Mouse (Mus musculus) mature B cell (primary cell): ENCODE results near the gene Sobp.

Experiments
- in situ Hi-C: fragments of 300-500 bp; cut with MboI; formaldehyde crosslinking; loops from 2 replicates; pipeline ENCODE4 v1.14.3; 2019

Sobp gene

DNA sequence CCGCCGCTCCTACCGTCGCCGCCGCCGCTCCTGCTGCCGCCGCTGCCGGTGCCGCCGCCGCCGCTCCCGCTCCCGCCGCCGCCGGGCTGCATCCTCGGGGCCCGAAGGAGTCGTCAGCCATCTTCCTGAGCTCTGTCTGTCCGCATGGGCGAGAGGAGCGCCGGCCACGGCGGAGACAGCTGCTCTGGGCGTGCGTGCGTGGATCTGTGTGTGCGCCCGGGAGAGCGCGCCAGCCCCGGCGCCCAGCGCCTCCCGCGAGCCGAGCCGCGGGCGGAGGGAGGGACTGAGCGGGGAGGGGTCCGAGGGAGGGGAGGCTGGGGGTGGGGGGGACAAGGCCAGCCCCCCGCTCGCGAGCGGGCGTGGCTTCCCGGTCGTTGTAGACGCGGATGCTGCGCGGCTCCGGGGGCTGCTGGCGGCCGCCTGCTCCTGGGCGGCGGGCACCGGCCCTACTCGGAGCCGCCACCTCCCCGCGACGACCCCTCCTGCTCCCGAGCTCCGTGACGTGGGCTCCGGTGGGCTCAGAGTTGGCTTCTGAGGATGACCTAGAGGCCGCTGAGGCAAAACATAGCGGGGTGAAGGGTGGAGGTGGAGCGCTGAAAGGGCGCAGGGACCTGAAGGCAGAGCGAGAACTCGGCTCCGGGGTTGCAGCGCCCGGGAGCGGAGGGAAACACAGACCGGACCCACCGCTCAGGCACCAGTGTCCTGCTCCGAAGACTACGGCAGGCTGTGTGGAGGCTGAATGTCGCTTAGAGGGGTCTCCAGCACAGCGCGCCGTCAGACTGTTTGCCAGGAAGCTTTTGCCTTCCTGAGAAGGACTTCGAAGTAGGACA lies at the start of gene Sobp, which contains the start of gene 9030612E09Rik:
Gene Sobp, minus strand, starts transcription at position 205 of the 830 bp plus-strand sequence.
Gene 9030612E09Rik, plus strand, starts transcription at position 379 of the 830 bp plus-strand sequence.
- in situ Hi-C loops = no loop called here

DNA sequence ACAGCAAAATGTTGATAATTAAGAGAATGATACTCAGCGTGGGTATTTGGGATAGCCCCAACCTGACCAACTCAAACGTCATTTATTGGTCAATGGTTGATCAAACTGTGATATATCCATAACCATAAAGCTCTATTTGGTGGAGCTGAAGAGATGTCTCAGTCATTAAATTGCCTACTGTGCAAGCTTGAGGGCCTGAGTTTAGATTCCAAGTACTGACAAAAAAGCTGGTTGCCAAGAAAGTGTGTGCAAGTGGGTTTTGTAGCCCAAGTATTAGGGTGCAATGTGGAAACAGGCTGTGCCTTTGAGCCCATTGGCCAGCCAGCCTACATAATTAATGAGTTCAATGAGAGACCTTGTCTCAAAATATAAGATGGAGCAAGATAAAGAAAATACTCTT lies 49.1 kb upstream of the Sobp start:
- in situ Hi-C loops = no loop called here

DNA sequence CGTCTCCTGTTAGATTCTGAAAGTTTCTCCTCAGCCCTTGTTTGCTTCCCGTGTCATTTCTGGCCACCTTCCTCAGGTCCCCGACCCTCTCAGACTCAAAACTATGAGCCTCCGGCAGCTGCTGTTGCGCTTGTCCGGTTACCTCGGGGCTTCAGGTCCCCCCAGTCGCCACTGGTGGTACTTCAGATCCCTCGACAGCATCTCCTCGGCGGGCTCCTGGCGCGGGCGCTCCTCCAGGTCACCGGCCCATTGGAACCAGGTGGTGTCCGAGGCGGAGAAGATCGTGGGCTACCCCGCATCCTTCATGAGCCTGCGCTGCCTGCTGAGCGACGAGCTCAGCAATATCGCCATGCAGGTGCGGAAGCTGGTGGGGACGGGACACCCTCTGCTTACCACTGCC lies 47.3 kb upstream of the Sobp start:
- in situ Hi-C loops = no loop called here

DNA sequence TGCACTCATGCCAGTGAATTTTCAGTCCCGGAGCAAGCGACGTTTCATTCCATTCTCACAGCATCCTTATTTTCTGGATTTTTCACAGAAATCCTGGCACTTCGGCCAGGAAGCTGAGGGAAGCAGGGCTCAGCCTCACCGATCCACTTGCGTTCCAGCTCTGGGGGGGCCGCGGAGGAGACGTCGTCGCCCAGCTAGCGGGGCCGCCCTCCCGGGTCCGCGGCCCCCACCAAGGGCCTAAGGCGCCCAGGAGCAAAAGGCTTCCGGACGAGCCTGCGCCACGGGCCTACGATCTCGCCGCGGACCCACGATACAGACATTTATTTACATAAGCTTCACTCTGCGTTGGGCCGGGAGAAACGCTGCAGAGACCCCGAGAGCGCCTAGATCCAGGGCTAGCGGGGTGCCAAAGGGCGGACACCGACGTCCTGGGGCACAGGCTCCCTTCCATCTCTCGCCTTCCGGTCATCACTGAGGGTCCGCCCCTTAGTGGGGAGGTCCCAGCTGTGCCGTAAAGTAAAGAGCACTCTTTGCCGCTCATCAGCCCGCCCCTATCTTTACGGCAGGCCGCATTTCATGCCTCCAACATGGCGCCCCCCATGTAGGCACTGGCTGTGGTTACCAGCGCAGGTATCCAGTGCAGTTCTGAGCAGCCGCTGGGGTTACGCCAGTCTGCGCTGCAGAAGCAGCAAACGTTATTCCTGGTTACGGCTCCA lies 46.7 kb upstream of the Sobp start, which contains the start of gene Pdss2:
Gene Pdss2, plus strand, starts transcription at position 577 of the 716 bp plus-strand sequence.
- in situ Hi-C loops = no loop called here

DNA sequence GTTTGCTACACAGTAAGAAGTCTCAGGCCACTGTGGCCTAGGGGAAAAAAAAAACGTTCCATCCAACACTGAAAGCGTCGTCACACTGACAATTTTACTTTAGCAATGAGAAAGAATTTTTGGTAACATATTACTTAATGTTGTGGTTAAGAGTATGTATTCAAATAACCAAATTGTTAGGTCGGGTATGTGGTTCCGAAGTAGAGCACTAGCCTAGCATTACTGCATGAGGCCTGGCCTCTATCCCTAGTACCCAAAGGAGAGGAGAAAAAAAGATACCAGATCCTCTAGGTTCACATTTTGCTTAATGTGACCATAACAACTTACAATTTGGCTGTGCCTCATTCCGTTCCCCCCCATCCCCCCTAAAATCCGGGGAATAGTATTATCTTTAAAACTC lies 46.1 kb upstream of the Sobp start:
- in situ Hi-C loops = no loop called here

DNA sequence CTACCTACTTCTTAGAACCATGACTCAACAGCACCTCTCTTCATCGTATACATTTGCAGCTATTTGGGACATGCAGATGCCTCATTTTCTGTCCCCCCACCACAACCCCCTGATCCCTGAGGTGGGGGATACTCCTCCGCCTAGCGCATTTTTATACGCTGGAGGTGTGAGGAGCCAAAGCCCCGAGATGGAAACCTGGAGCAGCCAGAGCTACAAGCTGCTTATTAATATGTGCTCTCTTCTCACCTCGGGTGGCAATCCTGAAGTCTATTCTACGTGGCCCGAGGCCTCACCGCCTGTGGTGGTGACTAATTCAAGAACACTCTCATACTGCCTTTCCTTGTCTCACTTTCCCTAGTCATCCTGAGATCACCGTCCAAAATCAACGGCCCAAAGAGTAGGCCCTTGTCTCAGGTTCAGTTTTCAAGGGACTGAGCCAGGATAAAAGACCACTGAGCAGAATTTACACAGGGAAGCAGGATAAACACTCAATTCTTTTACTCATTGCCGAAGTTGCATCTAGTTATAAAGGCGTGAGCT lies 43.1 kb upstream of the Sobp start:
- in situ Hi-C loops = no loop called here

DNA sequence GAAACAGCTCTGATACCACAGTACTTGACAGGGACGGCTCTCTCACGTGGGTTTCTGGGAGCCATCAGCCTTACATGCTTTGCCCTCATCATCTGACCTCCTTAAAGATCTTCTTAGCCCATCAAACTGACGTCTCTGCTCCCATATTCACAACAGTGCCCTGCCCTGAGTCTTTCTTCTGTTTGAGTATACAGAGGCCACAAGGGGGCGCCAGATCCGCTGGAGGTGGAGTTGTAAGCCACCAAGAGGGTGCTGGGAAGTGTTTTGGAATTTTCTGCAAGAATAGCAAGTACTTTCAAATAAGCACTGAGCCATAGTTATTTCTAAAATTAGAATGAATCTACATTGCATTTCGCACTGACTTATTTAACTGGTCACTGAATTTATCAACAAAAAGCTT lies 37.5 kb upstream of the Sobp start:
- in situ Hi-C loops = no loop called here

DNA sequence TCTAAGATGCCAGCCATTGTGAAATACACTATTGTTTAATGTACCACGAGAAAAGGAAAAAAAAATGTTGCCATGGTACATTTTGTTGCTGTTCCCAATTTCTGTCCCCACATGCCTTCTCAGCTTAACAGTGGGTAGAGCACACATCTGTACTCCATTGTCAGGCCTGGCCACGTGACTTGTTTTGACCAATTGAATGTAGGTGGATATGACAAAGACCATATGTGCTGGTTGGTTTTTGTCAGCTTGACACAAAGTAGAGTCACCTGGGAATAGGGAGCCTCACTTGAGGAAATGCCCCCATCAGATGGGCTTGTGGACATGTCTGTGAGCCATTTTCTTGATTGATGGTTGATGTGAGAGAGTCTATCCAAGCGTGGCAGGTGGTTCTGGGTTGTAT lies 29.5 kb upstream of the Sobp start:
- in situ Hi-C loops = no loop called here

DNA sequence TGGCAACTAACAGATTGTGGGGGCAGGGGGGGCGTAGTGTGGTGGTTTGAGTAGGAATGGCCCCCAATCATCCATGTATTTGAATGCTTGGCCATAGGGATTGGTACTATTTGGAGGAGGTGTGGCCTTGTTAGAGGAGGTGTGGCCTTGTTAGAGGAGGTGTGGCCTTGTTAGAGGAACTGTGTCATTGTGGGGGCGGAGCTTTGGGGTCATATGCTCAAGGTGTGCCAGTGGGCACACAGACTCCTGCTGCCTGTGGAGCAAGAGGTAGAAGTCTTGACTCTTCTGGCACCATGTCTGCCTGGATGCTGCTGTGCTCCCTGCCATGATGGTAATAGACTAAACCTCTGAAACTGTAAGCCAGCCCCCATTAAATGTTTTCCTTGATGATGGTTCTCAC lies 25.9 kb upstream of the Sobp start:
- in situ Hi-C loops = no loop called here

DNA sequence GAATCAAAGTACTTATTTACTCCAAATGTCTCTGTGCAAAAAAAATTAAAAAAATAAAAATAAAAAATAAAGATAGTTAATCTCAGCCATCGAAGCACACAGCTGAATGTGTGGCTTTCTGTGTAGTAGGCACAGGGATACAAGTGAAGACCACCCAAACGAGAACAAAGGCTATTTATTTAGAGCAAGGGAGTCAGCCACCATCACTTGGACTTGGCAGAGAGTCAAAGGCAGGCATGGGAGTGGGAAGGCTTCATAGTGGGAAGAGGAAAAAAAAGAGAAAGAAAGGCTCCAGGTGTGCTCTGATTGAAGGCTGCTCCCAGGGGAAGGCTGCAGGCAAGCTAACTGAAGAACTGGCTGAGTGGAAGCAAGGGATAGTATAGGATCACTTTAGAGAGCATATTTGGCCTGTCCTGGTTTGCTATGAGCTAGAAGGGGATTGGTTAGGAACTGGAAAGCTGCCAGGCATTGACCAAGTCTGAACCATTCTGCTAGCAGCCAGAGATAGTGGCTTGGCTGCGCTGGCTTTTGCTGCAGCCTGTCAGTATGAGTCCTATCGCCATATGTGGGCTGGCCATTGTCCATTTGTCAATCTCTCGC lies 6.1 kb upstream of the Sobp start:
- in situ Hi-C loops = no loop called here

DNA sequence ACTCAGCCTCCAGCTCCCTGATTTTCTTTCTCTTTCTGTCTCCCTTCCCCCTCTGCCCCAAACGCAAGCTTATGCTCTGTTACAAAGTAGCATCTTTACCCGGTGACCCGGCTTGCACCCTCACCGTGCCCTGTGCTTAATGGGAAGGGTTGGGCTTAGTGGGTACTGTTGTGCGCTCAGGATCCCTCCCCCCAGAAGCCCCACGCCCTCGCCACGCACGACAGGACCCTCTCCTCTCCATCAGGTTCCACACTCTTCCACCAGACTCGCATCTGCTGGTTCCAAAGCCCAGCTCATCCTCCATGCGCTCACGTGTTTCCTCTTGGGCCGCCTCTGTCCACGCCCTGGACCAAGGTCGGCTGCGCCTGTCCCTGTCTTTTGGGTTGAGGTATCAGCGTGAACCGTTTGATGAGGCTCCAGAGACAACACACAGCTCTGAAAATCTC lies 849 bp upstream of the Sobp start:
- in situ Hi-C loops = no loop called here

DNA sequence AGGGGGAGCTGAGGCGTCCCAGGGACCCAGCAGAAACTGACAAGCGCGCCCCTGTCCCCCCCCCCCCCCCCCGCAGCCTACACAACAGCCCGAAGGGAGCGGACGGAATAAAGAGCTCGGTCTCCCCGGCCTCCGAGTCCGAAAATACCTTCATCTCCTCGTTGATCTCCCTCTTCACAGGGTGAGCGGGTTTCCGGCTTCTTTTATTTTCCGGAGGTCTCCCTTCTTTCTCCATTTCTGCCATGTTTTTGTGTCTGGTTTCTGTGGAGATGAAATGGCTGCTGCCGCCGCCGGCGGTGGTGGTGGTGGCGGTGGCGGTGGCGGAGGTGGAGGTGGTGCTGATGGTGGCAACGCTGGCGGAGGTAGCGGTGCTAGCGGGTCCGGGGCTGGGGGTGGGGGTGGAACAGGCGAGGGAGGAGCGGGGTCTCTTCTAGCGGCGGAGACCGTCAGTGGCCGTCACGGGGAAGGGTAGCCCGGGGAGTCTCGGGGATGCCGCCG lies 453 bp downstream of the Sobp start:
- in situ Hi-C loops = no loop called here

DNA sequence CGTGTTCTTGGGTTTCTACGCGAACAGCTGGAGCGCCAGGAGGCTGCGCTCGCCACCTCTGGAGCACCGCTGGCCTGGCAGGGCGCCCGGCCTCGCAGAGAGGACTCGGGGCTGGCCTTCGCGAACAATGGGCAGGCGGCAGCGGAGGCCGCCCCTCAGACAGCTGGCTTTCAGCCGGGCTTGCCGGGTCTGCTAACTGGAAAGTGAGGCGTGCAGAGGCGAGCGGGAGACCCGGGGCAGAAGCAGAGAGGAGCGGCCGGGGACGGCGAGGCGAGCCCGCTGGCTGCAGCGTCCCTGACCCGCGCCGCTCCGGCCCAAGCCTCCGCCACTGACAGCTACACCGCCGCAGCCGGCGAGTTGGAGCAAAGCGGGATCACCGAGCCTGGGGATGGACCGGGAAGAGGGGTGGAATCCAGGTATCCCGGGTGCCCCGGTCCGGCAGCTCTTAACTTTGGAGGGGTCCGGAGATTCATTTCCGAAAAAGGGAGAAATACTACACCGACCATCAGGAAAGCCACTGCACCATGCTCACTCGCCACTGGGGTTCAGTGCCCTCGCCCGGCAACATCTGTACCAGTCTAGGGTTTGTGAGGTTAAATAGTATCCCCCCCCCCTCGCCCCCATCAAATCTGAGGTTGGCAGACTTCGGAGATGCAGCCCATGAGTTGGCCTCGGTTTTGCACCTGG lies 1.0 kb downstream of the Sobp start:
- in situ Hi-C loops = no loop called here

DNA sequence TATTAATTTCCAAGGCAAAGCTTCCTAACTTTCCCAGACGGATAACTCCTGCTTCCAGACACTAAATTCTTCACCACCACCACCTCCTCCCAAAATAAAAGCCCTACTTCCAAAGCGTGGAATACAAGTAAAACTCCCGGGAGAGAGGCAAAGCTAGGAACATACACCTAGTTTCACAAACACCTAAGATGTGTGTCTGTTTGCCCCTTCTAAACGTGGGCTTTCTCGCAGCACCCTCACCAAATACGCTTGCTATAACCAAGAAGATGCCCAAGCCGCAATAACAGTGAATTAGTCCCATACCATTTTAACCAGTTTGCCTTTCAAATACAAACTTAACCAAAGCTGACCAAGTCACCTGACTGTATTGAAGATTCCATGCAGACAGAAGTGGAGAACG lies 1.8 kb downstream of the Sobp start:
- in situ Hi-C loops = no loop called here

DNA sequence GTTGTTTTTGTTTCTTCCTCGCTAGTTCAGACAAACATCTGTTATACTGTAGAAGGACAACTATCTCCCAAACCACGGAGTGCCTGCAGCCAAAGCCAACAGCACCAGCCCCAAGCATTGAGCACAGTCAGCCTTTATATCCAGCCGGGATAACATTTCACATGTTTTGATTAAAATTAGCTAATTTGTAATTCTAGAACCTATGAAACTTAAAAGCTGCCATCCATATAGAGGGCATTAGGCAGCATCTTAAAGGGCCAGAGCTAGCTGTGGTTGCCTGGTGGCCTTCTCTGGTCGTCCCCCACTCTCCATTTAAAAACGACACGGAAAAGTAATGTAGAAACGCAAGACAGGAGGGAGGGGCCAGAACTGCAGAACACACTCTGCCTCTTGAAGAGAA lies 2.3 kb downstream of the Sobp start:
- in situ Hi-C loops = no loop called here

DNA sequence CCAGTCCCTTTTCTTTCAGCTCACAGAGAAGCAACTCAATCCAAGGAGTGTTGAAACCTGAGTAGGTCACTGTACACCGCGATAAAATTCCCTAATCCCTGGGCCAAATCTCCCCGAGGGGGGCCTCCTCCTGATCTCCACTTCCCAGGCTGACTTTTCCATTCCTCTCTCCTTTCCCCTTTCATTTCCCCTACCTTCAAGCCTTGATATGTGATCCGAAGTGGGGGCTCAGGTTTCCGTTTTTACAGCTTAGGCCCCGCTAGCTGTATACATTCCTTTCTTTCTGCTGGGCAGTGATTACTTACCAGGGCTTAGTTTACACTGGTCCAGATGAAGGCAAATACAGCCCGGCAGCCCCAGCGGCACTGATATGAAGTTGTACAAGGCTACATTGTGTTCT lies 3.2 kb downstream of the Sobp start:
- in situ Hi-C loops = no loop called here

DNA sequence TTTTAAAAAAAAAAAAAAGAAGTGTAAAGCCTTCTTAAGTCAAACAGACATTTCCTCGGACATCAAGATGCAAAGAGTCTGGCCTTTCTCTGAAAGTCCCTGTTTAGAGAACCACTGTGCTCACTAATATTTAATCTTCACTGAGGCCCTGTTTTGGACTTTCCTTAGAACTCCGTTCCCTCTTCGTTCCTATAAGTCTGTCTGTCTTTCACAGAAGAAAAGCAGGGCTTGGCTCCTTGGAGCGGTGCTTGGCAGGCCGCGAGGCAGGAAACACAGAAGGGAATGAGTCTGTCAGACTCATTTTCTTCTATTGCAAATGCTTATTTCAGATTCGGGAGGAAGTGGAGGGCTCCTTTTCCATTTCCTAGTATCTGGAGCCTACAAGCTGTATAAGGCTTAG lies 5.5 kb downstream of the Sobp start:
- in situ Hi-C loops = no loop called here

DNA sequence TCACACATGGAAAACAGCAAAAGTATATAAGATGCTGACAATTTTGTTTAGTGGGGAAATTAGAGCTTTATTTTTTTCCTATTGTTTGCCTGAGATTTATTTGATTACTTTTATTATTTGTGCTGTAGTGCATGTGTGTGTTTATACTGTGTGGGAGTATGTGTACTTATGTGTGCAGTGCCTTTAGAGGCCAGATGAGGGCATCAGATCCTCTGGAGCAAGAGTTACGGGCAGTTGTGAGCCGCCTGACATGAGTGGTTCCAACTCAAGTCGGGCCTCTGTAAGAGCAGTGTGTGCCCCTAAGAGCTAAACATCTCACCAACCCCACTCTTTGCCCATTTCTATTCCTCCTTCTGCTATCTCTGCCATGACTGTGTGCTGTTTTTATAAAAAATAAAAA lies 7.5 kb downstream of the Sobp start:
- in situ Hi-C loops = no loop called here

DNA sequence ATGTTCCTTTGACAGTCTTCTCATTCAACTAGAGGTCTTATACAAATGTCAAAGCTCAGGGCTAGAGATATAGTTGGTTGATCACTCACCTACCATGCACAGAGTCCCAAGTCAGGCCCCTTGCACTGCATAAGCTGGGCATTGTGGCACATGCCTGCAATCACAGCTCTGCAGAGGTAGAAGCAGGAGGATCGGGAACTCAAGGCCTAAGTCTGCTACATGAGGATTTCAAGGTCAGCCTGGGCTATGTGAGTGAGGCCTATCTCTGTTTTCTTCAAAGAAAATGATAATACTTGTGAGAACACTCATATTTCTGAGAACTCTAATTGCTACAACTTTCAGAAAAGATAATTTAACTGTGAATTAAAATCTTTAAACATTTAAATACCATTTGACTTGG lies 8.2 kb downstream of the Sobp start:
- in situ Hi-C loops = no loop called here

DNA sequence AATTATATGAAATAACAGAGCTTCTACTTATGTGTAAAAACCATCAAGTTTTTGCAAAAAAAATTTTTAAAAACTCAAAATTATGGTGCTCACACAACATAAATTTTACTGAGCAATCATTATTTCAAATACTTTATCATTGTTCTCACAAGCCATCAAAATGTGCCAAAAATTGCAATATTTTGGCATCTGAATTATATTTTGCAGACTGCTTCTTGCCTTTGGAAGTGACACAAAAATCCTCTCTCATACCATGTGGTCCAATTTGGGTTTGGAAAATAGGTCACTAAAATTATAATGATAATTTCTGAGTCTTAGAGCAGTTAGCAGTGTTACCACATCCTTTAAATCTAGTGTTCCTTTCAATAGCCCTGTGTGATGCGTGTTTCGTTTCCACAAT lies 9.9 kb downstream of the Sobp start:
- in situ Hi-C loops = no loop called here

DNA sequence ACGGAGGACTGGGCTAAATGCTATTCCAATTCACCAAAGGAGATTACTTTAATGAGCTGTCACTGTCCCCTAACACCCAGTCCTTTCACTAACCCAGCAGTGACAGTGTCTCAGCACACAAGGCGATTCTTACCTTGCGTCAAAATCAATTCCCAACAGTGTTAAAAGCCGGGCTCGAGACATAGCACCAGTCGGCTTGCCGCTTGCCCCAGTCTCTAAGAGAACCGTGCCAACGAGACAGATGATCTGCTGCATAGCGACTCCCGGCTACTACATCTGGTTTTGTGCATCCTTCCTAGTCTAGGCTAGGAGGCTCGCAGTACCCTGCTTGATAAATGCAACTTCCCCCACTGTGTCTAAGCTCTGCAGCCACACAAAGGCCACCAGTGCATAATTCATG lies 12.0 kb downstream of the Sobp start:
- in situ Hi-C loops = no loop called here

DNA sequence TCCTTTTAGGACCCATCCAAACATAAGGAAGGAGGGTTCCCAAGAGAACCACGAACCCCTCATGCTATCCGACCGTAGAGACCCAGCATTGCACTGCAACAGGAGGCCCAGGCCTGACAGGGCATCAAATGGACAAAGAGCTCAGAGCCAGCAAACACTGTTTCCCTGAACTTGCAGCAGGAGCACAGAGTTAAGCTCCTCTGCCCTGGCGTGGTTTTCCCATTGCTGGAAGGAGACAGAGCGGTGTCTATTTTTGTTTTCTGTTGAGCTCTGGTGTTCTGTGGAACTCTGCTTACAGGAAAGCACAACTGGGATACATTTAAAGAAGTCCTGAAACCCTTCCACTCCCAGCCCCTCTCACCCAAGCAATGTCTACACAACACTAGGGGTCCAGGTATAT lies 15.0 kb downstream of the Sobp start:
- in situ Hi-C loops = no loop called here
